Mouse (Mus musculus) heart, adult 2 months (tissue): ENCODE data around the gene Zfp663. TPM values are rescaled to one million over a fixed set of nuclear protein-coding genes. Genes with fewer than 3 reads are reported as not detected.

Source experiments
- DNase-seq, 2 experiments: peaks; one replicate each; pipeline ENCODE4 v3.0.0; 2021
- H3K27ac ChIP-seq: fragments of 200-600 bp; 2 replicates; pipeline ENCODE4 v1.8.1; 2022
- H3K27me3 ChIP-seq: fragments of 200-500 bp; 2 replicates; pipeline ENCODE4 v1.6.1; 2012; ENCODE audit warnings: mild to moderate bottlenecking, low read length, inconsistent platforms, mixed read lengths; ENCODE audit not compliant: control insufficient read depth, insufficient read depth
- H3K36me3 ChIP-seq: fragments of 200-500 bp; 2 replicates; pipeline ENCODE4 v1.6.1; 2012; ENCODE audit warnings: low read length, inconsistent platforms; ENCODE audit not compliant: control insufficient read depth, insufficient read depth
- H3K4me1 ChIP-seq: fragments of 200-500 bp; 2 replicates; pipeline ENCODE4 v1.6.1; 2011; ENCODE audit warnings: low read length; ENCODE audit not compliant: control insufficient read depth, insufficient read depth
- H3K4me3 ChIP-seq: fragments of 200-600 bp; 2 replicates; pipeline ENCODE4 v1.8.1; 2022
- H3K79me2 ChIP-seq: fragments of 200-500 bp; replicated peaks from 2 replicates; pipeline ENCODE4 v1.6.1; 2012; ENCODE audit warnings: mild to moderate bottlenecking, inconsistent platforms, low read length, moderate library complexity, mixed read lengths; ENCODE audit not compliant: control insufficient read depth, insufficient read depth
- H3K9ac ChIP-seq: fragments of 200-500 bp; 2 replicates; pipeline ENCODE4 v1.6.1; 2012; ENCODE audit warnings: low read depth, mild to moderate bottlenecking, control low read depth, inconsistent platforms, low read length, mixed read lengths
- CTCF ChIP-seq: fragments of 200-600 bp; IDR thresholded peaks from 2 replicates; pipeline ENCODE4 v1.8.1; 2022; ENCODE audit warnings: antibody characterized with exemption, mild to moderate bottlenecking, moderate library complexity
- EP300 ChIP-seq: fragments of 200-500 bp; IDR thresholded peaks from 2 replicates; pipeline ENCODE4 v1.6.1; 2011; ENCODE audit warnings: low read depth, low read length, control low read depth; ENCODE audit not compliant: insufficient read depth
- POLR2A ChIP-seq: fragments of 200-500 bp; IDR thresholded peaks from 2 replicates; pipeline ENCODE4 v1.6.1; 2011; ENCODE audit warnings: mild to moderate bottlenecking, low read depth, low read length, control low read depth; ENCODE audit not compliant: insufficient read depth
- WGBS: fragments of 180-500 bp; shearing (Covaris S2); methylation state at CpG from one replicate; pipeline ENCODE4 v1.1.7; 2018; 5-methylcytosine and 5-hydroxymethylcytosine counted together
- intact Hi-C: fragments of 180-260 bp; cut with DNase I; formaldehyde crosslinking; loops from one replicate; pipeline ENCODE4 v1.15.1; 2025
- polyA plus RNA-seq: library from polyadenylated mRNA; depleted of rRNA; stranded (reverse); fragments of >200 nt; gene quantifications from 2 replicates; pipeline ENCODE4 v1.2.3, GENCODE M21; 2012
- total RNA-seq, 2 experiments: library from RNA; stranded (reverse); gene quantifications; 2 replicates each; pipeline ENCODE4 v1.2.3; 2021

Zfp663 gene
- total and polyA plus RNA-seq, 3 experiments, result not detected

DNA sequence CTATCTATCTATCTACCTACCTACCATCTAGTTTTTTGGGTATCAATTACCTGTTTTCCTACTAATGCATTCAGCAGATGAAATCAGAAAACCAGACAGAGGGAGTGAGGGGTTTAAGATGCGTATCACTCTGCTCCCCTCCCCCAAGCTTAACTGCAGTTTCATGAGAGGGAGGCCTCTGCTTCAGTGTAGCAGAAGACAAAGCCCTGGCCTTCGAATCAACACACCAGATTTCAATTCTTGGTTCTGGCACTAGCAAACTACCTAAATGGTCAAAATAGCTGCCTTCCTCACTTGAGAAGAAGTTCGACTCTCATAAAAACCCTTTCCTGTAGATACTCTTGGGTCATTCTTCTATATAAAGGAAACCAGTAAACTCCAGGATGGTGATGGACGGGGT, 18.8 kb upstream of the Zfp663 start:
- no peak for DNase-seq
- no peaks in the 10 kb centered on the region for H3K27me3 ChIP-seq
- intact Hi-C loops, result no loop called here
- peak overlapping the region; percentile 55; the same call in 1 of the 2 replicates for H3K27ac ChIP-seq
- no peak for TF ChIP-seq EP300
- no peak for TF ChIP-seq CTCF
- TF ChIP-seq POLR2A, result no peak
- H3K4me3 ChIP-seq, result peak overlapping the region; percentile 86
- H3K79me2 ChIP-seq, result no peaks in the 10 kb centered on the region
- no peaks in the 10 kb centered on the region for H3K4me1 ChIP-seq
- no peaks in the 10 kb centered on the region for H3K36me3 ChIP-seq
- WGBS, result 34% methylated on average over 4 of the region's 4 CpGs
- H3K9ac ChIP-seq, result peak overlapping the region; percentile 69

DNA sequence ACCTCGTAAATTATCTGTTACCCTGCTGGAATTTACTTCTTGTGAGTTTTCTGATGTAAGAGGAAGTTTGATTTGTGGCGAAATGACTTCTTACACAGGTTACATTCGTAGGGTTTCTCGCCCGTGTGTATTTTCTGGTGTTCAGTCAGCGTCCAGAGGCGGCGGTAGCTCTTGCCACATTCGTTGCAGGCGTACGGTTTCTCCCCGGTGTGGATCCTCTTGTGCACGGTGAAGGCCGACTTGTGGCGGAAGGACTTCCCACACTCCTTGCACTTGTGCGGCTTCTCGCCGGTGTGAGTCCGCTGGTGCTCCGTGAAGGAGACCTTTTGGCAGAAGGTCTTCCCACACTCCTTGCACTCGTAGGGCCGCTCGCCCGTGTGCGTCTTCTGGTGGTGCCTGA, 11.5 kb upstream of the Zfp663 start:
- H3K9ac ChIP-seq, result no peak overlapping the region

GRCm38 (mm10) chr2:165376001-165376400, 7.5 kb upstream of the Zfp663 start:
- 43% methylated on average over 4 of the region's 4 CpGs for WGBS
- Histone ChIP-seq H3K4me1 (no peaks in the 10 kb centered on the region), H3K27ac (no peak overlapping the region), H3K9ac (no peak overlapping the region), H3K79me2 (no peaks in the 10 kb centered on the region), H3K27me3 (no peaks in the 10 kb centered on the region), H3K4me3 (no peak overlapping the region), H3K36me3 (no peaks in the 10 kb centered on the region)
- DNase-seq, result no peak
- TF ChIP-seq CTCF, result no peak
- no peak for TF ChIP-seq EP300
- no peak for TF ChIP-seq POLR2A
- intact Hi-C loops, result no loop called here

More for the DNA sequence above, 11.5 kb upstream of the Zfp663 start:
- Histone ChIP-seq H3K4me1 (no peaks in the 10 kb centered on the region), H3K36me3 (no peaks in the 10 kb centered on the region), H3K79me2 (no peaks in the 10 kb centered on the region), H3K27ac (no peak overlapping the region), H3K27me3 (no peaks in the 10 kb centered on the region), H3K4me3 (no peak overlapping the region)
- no peak for TF ChIP-seq EP300
- no peak for TF ChIP-seq CTCF
- TF ChIP-seq POLR2A, result no peak
- intact Hi-C loops, result no loop called here
- no peak for DNase-seq
- 97% methylated on average over 25 of the region's 25 CpGs for WGBS

DNA sequence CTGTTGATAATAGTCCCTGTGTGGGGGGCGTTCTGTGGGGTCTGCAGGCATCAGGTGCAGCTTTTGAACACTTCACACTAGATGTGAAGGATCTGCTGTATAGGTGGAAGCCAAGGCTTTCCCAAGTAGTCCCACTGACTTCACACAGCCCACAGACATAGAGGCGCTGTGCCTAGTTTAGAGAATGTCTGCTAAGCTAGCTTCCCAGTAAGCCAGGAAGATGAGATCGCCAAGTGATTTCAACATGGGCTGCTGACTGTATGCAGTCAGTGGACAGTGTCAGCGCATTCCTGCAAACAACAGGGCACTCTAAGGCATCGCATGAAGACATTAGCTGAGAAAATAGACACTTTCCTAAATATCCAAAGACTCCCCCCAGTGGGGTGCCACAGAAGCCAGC, 6.9 kb upstream of the Zfp663 start:
- no peaks in the 10 kb centered on the region for H3K27me3 ChIP-seq
- TF ChIP-seq POLR2A (no peak), CTCF (no peak), EP300 (no peak)
- H3K79me2 ChIP-seq, result no peaks in the 10 kb centered on the region
- no peak overlapping the region for H3K9ac ChIP-seq
- H3K4me1 ChIP-seq, result no peaks in the 10 kb centered on the region
- WGBS, result 77% methylated on average over 5 of the region's 5 CpGs
- intact Hi-C loops, result no loop called here
- H3K4me3 ChIP-seq, result no peak overlapping the region
- H3K27ac ChIP-seq, result no peak overlapping the region
- no peaks in the 10 kb centered on the region for H3K36me3 ChIP-seq
- no peak for DNase-seq

DNA sequence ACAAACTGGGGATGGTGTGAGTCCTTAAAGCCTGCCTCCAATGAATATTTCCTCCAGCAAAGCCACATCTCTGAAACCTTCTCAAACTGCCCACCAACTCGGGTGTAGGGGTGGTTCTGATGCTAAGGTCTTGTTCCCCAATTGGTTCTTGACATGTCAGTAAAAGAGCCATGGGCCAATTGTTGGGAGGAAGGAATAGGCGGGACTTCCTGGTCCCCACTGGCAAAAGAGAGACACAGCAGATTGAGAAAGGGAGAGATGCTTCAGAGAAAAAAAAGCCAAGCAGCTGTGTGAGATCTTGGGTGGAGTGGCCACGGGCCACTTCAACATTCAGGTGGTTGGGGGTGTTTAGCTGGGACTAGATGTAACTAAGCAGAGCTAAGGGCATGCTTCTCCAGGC, 2.5 kb upstream of the Zfp663 start:
- TF ChIP-seq EP300 (no peak), POLR2A (no peak), CTCF (no peak)
- H3K27me3 ChIP-seq, result peaks cover 2% of the 10 kb centered on the region; the same call in 1 of the 2 replicates
- H3K36me3 ChIP-seq, result no peaks in the 10 kb centered on the region
- H3K79me2 ChIP-seq, result no peaks in the 10 kb centered on the region
- no peaks in the 10 kb centered on the region for H3K4me1 ChIP-seq
- no peak overlapping the region for H3K4me3 ChIP-seq
- DNase-seq, result no peak
- intact Hi-C loops, result no loop called here
- no peak overlapping the region for H3K27ac ChIP-seq
- 24% methylated on average over 3 of the region's 3 CpGs for WGBS
- H3K9ac ChIP-seq, result no peak overlapping the region

GRCm38 (mm10) chr2:165370348-165370747, 1.8 kb upstream of the Zfp663 start:
- TF ChIP-seq POLR2A (no peak), EP300 (no peak), CTCF (no peak)
- H3K36me3 ChIP-seq, result no peaks in the 10 kb centered on the region
- H3K79me2 ChIP-seq, result no peaks in the 10 kb centered on the region
- no peak overlapping the region for H3K27ac ChIP-seq
- H3K27me3 ChIP-seq, result peaks cover 2% of the 10 kb centered on the region; the same call in 1 of the 2 replicates
- no peak overlapping the region for H3K9ac ChIP-seq
- H3K4me1 ChIP-seq, result no peaks in the 10 kb centered on the region
- no peak overlapping the region for H3K4me3 ChIP-seq
- intact Hi-C loops, result no loop called here
- no peak for DNase-seq
- WGBS, result 60% methylated on average over 3 of the region's 3 CpGs
